Mouse (Mus musculus): ENCODE data around the gene Ctdspl. TPM values are rescaled to one million over a fixed set of nuclear protein-coding genes. Genes with fewer than 3 reads are reported as not detected.

The Ctdspl gene
- polyA plus RNA-seq, 1 experiment from 2014 or later = 27.8 TPM

- no peak overlapping the region for H3K4me2 ChIP-seq (replicated peaks; ENCODE audit: low read depth, low read length)
- peak; percentile 31 for DNase-seq (ENCODE audit: low spot score)
- H3K4me1 ChIP-seq (ENCODE audit: insufficient read depth, low read depth, low read length) = no peaks in the 10 kb centered on the region
- H3K27ac ChIP-seq (ENCODE audit: low read length) = no peak overlapping the region
- TF ChIP-seq EP300 (IDR thresholded peaks at IDR 0.05) (no peak), CTCF (IDR thresholded peaks at IDR 0.05) (no peak)
- H3K27me3 ChIP-seq (replicated peaks; ENCODE audit: insufficient read depth, low read length) = no peaks in the 10 kb centered on the region
- H3K36me3 ChIP-seq (ENCODE audit: insufficient read depth, low read length) = peaks cover 16% of the 10 kb centered on the region; the same call in 1 of the 2 replicates
- H3K4me3 ChIP-seq (ENCODE audit: low read depth, low read length) = no peak overlapping the region
- no peak overlapping the region for H3K9ac ChIP-seq (replicated peaks; ENCODE audit: low read depth)
- 70% methylated on average over 14 of the region's 14 CpGs for WGBS
- H3K9me3 ChIP-seq (ENCODE audit: low read length) = no peaks in the 10 kb centered on the region
- ATAC-seq = peak; percentile 37; the same call in 1 of the 2 replicates
Measured at GRCm38 (mm10) chr9:119031772-119032171, 105.5 kb downstream of the Ctdspl start.

- WGBS = 77% methylated on average over 9 of the region's 9 CpGs
Measured at GRCm38 (mm10) chr9:119032538-119032937, 106.3 kb downstream of the Ctdspl start.

GRCm38 (mm10) chr9:119033111-119033921, 107.1 kb downstream of the Ctdspl start:
- WGBS = 68% methylated on average over 19 of the region's 19 CpGs
- peak; percentile 61 for DNase-seq (ENCODE audit: low spot score)
- Histone ChIP-seq H3K4me3 (ENCODE audit: low read depth, low read length) (no peak overlapping the region), H3K4me2 (replicated peaks; ENCODE audit: low read depth, low read length) (no peak overlapping the region), H3K27me3 (replicated peaks; ENCODE audit: insufficient read depth, low read length) (no peaks in the 10 kb centered on the region), H3K36me3 (ENCODE audit: insufficient read depth, low read length) (peaks cover 4% of the 10 kb centered on the region; the same call in 1 of the 2 replicates), H3K9ac (replicated peaks; ENCODE audit: low read depth) (no peak overlapping the region), H3K27ac (ENCODE audit: low read length) (no peak overlapping the region), H3K4me1 (ENCODE audit: insufficient read depth, low read depth, low read length) (no peaks in the 10 kb centered on the region), H3K9me3 (ENCODE audit: low read length) (no peaks in the 10 kb centered on the region)
- TF ChIP-seq EP300 (IDR thresholded peaks at IDR 0.05) = no peak
- TF ChIP-seq CTCF (IDR thresholded peaks at IDR 0.05) = no peak
- ATAC-seq = peak; percentile 39; the same call in 1 of the 2 replicates

More at GRCm38 (mm10) chr9:119032538-119032937, 106.3 kb downstream of the Ctdspl start:
- DNase-seq (ENCODE audit: low spot score) = no peak
- Histone ChIP-seq H3K27ac (ENCODE audit: low read length) (peak overlapping the region; percentile 20; the same call in 1 of the 2 replicates), H3K36me3 (ENCODE audit: insufficient read depth, low read length) (peaks cover 9% of the 10 kb centered on the region; the same call in 1 of the 2 replicates), H3K9me3 (ENCODE audit: low read length) (no peaks in the 10 kb centered on the region), H3K4me1 (ENCODE audit: insufficient read depth, low read depth, low read length) (no peaks in the 10 kb centered on the region), H3K9ac (replicated peaks; ENCODE audit: low read depth) (no peak overlapping the region), H3K4me2 (replicated peaks; ENCODE audit: low read depth, low read length) (no peak overlapping the region), H3K4me3 (ENCODE audit: low read depth, low read length) (no peak overlapping the region), H3K27me3 (replicated peaks; ENCODE audit: insufficient read depth, low read length) (no peaks in the 10 kb centered on the region)
- no peak for ATAC-seq
- TF ChIP-seq CTCF (IDR thresholded peaks at IDR 0.05) (no peak), EP300 (IDR thresholded peaks at IDR 0.05) (no peak)

GRCm38 (mm10) chr9:119034069-119034468, 107.8 kb downstream of the Ctdspl start:
- TF ChIP-seq EP300 (IDR thresholded peaks at IDR 0.05) = no peak
- no peak for TF ChIP-seq CTCF (IDR thresholded peaks at IDR 0.05)
- H3K36me3 ChIP-seq (ENCODE audit: insufficient read depth, low read length) = peaks cover 4% of the 10 kb centered on the region; the same call in 1 of the 2 replicates
- no peak for ATAC-seq

GRCm38 (mm10) chr9:119034676-119035665, 108.7 kb downstream of the Ctdspl start:
- no peak overlapping the region for H3K27ac ChIP-seq (ENCODE audit: low read length)
- H3K4me3 ChIP-seq (ENCODE audit: low read depth, low read length) = no peak overlapping the region
- H3K4me1 ChIP-seq (ENCODE audit: insufficient read depth, low read depth, low read length) = no peaks in the 10 kb centered on the region
- H3K4me2 ChIP-seq (replicated peaks; ENCODE audit: low read depth, low read length) = no peak overlapping the region
- 91% methylated on average over 29 of the region's 29 CpGs for WGBS
- H3K9me3 ChIP-seq (ENCODE audit: low read length) = no peaks in the 10 kb centered on the region
- TF ChIP-seq CTCF (IDR thresholded peaks at IDR 0.05) (no peak), EP300 (IDR thresholded peaks at IDR 0.05) (no peak)
- DNase-seq (ENCODE audit: low spot score) (no peak), ATAC-seq (no peak)
- no peaks in the 10 kb centered on the region for H3K27me3 ChIP-seq (replicated peaks; ENCODE audit: insufficient read depth, low read length)
- no peak overlapping the region for H3K9ac ChIP-seq (replicated peaks; ENCODE audit: low read depth)
- H3K36me3 ChIP-seq (ENCODE audit: insufficient read depth, low read length) = peaks cover 6% of the 10 kb centered on the region; the same call in 1 of the 2 replicates

More at GRCm38 (mm10) chr9:119034069-119034468, 107.8 kb downstream of the Ctdspl start:
- Histone ChIP-seq H3K4me3 (ENCODE audit: low read depth, low read length) (no peak overlapping the region), H3K4me2 (replicated peaks; ENCODE audit: low read depth, low read length) (no peak overlapping the region), H3K27ac (ENCODE audit: low read length) (no peak overlapping the region), H3K9me3 (ENCODE audit: low read length) (no peaks in the 10 kb centered on the region), H3K9ac (replicated peaks; ENCODE audit: low read depth) (no peak overlapping the region), H3K4me1 (ENCODE audit: insufficient read depth, low read depth, low read length) (no peaks in the 10 kb centered on the region), H3K27me3 (replicated peaks; ENCODE audit: insufficient read depth, low read length) (no peaks in the 10 kb centered on the region)
- no peak for DNase-seq (ENCODE audit: low spot score)
- 86% methylated on average over 8 of the region's 8 CpGs for WGBS
